Mouse (Mus musculus): ENCODE results near the gene Cul4a. TPM values are rescaled to one million over a fixed set of nuclear protein-coding genes. Genes with fewer than 3 reads are reported as not detected.
A peak's percentile ranks its signal among the peaks of the same experiment; 100 is the strongest.

Gene Cul4a
- total RNA-seq, 1 experiment from 2014 or later: 100 TPM

DNA sequence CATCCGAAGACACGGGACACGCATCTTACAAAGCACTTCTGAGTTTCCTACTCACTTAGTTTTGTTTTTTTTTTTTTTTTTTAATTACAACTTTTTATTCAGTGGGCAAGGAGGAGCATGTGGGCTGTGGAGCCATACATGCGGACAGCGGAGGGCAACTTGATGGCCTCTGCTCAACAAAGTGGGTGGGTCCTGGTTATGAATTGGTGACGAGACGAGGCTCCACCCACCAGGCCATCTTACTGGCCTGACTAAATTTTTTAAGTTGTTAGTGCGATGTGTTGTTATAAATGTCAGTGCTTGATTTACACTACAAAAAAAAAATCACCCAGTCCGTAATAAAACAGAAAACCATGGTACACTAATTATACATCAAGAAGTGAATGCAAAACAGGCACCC, 75.0 kb downstream of the Cul4a start:
- DNase-seq: peak; percentile 43

DNA sequence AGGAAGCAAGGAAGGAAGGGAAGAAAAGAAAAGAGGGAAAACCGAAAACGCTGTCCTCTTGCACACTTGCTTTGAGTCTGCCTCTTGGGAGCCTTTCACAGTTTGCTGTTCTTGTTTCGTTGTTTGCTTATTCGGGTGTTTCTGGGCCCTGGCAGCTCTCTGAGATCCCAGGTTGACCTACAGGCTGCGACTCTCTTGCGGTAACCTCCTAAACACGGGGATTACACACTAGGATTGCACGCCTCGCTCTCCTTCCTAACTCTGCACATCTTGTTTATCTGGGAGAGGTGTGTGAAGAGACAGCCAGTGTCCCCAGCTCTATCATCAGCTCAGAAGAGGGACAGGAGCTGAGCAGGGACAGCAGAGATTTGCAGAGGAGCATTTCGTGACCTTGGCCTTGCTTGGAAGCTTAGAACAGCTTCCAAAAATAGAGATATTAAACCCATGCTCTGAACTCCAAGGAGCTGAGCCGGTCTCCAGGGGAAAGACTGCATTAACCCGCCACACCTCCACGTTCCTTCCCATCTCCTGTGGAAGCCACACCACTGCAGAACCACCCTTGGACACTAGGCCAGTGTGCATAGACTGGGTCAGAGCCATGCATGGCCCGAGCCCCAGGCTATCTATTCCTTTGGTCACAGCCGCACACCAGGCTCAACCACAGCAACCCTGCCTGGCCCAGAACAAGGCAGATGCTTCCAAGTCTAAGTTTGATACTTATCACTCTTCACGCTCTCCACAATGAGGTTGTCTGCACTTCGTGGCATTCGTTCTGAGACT, 75.7 kb downstream of the Cul4a start:
- peak; percentile 44 for DNase-seq

DNA sequence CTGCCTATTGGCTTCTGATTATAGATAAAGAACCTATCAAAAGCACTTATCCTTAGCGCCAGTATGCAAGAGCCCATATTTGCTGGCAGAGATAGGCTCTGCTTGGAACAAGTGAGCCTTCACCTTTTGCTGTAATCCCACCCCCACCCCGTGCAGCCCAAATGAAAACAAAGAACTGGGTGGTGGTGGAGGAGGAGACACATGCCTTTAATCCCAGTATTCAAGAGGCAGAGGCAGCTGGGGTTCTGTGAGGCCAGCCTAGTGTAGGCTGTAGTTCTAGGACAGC, 76.2 kb downstream of the Cul4a start:
- DNase-seq: no peak

DNA sequence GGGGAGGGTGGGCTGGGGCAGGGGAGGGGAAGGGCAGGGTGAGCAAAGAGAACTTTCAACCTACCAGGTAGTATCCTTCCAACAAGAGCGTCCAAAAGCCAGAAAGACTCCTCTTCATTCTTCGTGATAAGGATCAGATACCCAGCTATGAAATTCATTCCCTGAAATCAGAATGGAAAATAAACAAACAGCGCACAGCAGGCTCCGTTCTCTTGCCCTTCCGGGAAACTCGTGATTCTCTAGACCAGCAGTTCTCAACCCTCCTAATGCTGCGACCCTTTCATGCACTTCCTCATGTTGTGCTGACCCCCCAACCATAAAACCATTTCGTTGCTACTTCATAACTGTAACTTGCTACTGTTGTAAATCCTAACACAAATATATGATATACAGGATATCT, 81.4 kb downstream of the Cul4a start:
- DNase-seq: no peak

DNA sequence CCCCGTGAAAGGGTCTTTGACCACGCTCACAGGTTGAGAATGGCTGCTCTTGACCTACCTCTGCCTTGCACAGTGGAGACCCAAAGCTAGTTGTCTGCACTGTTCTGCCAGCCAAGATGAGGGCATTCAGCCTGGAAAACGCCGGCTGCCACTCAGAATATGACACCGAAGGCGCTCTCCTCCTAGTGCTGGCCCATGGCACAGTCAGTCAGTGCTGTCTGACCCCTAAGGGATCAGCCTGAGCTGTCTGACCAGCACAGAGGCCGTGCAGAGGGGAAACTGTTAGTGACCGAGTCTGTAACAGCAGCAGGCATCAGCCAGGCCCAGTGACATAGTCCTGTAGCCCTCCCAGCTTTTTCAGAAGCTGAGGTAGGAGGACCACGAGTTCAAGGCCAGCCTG, 81.8 kb downstream of the Cul4a start:
- no peak for DNase-seq

DNA sequence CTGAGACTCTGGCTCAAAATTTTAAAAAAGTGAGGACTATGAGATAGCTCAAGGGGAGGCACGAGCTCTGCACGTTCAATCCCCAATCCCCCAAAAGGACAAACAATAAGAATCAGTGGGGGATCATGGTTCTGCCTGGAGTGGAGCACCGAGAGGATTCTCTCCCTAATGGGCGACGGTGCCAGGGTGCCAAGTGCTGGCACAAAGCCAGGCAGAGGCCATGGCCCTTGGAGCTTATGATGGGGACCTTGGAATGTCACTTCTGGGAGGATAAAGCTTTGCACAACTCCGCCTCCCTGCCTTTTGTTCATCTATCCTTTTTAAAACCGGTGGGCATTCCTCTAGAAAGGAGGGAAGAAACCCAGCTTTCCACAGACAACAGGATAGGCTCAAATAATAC, 82.2 kb downstream of the Cul4a start:
- peak; percentile 73 for DNase-seq

DNA sequence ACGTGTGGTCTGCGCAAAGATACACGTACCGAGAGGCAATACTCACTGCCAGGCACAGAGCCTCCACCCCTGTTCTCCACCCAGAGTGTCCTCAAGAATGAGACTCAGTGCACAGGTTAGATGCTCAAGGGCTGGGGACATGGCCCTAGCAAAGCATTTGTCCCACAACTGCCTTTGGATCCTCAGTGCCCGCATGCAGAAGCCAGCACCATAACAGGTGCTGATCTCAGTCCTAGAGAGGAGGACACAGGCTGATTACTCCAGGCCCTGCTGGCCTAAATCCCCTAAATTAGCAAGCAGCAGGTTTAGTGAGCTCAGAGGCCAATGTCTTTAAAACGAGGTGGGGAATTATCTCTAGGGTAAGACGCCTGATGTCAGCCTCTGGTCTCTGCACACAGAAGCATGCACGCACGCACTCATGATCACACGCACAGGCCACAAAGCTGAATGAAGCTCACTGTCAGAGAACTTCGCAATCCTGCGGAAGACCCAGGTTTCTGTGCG, 82.7 kb downstream of the Cul4a start:
- DNase-seq: no peak

DNA sequence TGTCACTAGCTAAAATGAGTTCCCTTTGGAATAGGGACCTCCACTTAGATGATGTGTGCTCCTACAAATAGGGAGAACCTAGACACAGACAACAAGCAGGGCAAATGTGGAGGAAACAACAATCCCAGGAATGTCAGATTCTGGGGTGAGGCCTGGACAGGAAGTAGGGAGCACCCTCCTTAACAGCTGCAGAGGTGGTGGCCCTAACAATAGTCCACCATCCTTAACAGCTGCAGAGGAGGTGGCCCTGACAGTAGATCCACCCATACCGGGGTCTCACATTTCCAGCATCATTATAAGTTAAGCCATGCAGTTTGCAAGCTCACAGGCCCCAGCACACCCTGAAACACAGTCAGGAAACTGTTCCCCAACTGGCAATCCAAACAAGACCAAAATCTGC, 83.4 kb downstream of the Cul4a start:
- no peak for DNase-seq

DNA sequence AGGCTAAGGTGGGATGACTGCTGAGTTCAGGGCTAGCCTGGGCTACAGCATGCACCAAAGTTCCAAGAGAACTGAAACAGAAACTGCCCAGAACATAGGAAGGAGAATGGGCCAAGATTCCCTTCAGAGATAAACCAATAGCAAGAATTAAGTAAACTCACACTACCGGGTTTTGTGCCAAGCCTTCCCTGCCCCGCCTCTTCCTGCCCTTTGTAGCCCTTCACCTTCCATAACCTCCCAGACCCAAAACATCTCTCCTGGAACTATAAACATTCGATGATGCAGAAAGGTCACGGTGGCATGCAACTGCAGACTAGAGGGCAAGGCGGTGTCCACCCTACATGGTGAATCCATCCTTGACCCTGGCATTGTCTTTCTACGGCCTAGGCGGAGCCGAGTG, 84.8 kb downstream of the Cul4a start:
- no peak for DNase-seq

DNA sequence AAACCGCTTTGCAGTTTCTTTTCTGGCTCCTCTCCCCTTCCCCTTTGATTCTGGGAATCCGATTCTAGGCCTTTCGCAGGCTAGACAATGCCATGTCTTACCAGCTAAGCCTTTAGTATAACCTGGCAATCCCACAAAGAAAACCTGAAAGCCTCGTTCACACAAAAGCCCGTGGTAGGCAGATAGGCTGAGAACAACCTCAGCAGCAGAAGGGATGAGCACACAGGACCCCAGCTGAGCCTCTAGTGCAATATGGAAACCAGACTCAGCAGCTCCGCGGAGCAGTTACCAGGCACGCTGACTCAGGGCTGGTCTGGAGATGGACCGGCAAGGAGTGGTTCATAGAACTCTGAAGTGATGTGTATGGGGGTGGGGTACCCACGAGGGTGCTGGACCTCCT, 89.4 kb downstream of the Cul4a start:
- DNase-seq: no peak

DNA sequence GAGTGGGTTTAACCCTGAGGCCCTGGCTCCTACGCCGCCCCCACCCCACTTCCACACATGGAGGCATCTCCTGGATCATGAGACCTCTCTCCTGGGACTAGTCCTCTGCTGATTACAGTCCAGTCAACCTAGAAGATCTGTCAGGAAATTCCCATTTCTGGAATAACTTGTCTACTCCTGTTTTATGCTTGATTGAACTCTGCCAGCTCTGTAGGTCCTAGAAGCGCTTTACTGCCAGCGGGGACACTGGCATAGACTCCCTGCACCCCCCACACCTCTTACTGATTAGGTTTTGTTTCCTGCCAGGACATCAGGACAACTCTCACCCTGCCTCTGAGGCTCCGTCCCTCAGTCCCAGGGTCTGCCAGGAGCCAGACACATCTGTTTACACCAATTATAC, 92.1 kb downstream of the Cul4a start:
- no peak for DNase-seq

Small RNA genes within 50 kb of the gene (microRNA-seq; reads per million reads assigned to microRNA genes)
- gene Mir1968: 9.9 to 14.1 reads per million in 2 experiments
- gene Mir7065: 0 reads per million in 2 experiments

Other genes starting within 250 kb of the Cul4a start
- 59.3 and 66.7 TPM in 2 replicates for gene Mcf2l, start 231.8 kb upstream of the Cul4a start, total RNA-seq (2021)
- gene F7, start 79.6 kb upstream of the Cul4a start, total RNA-seq (2021): 1.3 and 13.2 TPM in 2 replicates
- gene F10, start 68.3 kb upstream of the Cul4a start, total RNA-seq (2021): 4.9 and 76.6 TPM in 2 replicates
- gene Proz, start 44.7 kb upstream of the Cul4a start, total RNA-seq (2021): 1.0 and 28.4 TPM in 2 replicates
- gene Pcid2, start 162 bp upstream of the Cul4a start, total RNA-seq (2021): 19.9 and 23.5 TPM in 2 replicates
- gene Lamp1, start 53.5 kb downstream of the Cul4a start, total RNA-seq (2021): 348 and 368 TPM in 2 replicates
- 7.9 and 9.2 TPM in 2 replicates for gene Grtp1, start 95.0 kb downstream of the Cul4a start, total RNA-seq (2021)
- 0.52 and 0.56 TPM in 2 replicates for gene Adprhl1, start 148.5 kb downstream of the Cul4a start, total RNA-seq (2021)
- gene Dcun1d2, start 182.5 kb downstream of the Cul4a start, total RNA-seq (2021): 23.1 and 24.8 TPM in 2 replicates
- gene Tmco3, start 182.6 kb downstream of the Cul4a start, total RNA-seq (2021): 21.5 and 23.7 TPM in 2 replicates
- gene Tfdp1, start 233.1 kb downstream of the Cul4a start, total RNA-seq (2021): 72.4 and 74.4 TPM in 2 replicates

Data from adrenal gland, postnatal 14 days (tissue).